Mouse (Mus musculus) testis, adult 2 months (tissue): ENCODE data around the gene Gk5.

Experiments
- CTCF ChIP-seq: fragments of 200-500 bp; IDR thresholded peaks from 2 replicates; pipeline ENCODE4 v1.5.1; 2012; ENCODE audit warnings: low read depth, mild to moderate bottlenecking, inconsistent platforms, low read length, moderate library complexity; ENCODE audit not compliant: control insufficient read depth, insufficient read depth, insufficient replicate concordance
- POLR2A ChIP-seq: fragments of 200-500 bp; IDR thresholded peaks from 2 replicates; pipeline ENCODE4 v1.6.1; 2012; ENCODE audit warnings: low read depth, mild to moderate bottlenecking, inconsistent platforms, low read length, moderate library complexity; ENCODE audit not compliant: control insufficient read depth

- TF ChIP-seq POLR2A = no peak
- TF ChIP-seq CTCF = no peak
Measured at GRCm38 (mm10) chr9:96144883-96145282, 25.7 kb downstream of the Gk5 start.
